Mouse (Mus musculus) intestine, postnatal 0 days (tissue): ENCODE results near the gene Fmnl1. TPM values are rescaled to one million over a fixed set of nuclear protein-coding genes. Genes with fewer than 3 reads are reported as not detected.

ENCODE experiments used
- ATAC-seq: fragments of 200-750 bp; cut with Nextera tagmentation; 2 replicates; pipeline ENCODE4 v1.8.0; 2017; ENCODE audit warnings: mild to moderate bottlenecking, moderate TSS enrichment, moderate library complexity
- H3K27ac ChIP-seq: fragments of 300-500 bp; sonication (generic); 2 replicates; pipeline ENCODE4 v1.5.1; 2014; ENCODE audit warnings: mild to moderate bottlenecking, low read depth, low read length, moderate library complexity
- H3K27me3 ChIP-seq: fragments of 300-500 bp; sonication (generic); replicated peaks from 2 replicates; pipeline ENCODE4 v1.6.1; 2014; ENCODE audit warnings: low read length, mixed read lengths; ENCODE audit not compliant: control insufficient read depth, insufficient read depth
- H3K36me3 ChIP-seq: fragments of 300-500 bp; sonication (generic); 2 replicates; pipeline ENCODE4 v1.6.1; 2014; ENCODE audit warnings: mild to moderate bottlenecking, moderate library complexity; ENCODE audit not compliant: control insufficient read depth, insufficient read depth
- H3K4me1 ChIP-seq: fragments of 300-500 bp; sonication (generic); replicated peaks from 2 replicates; pipeline ENCODE4 v1.6.1; 2014; ENCODE audit warnings: antibody characterized with exemption, low read length, mixed read lengths; ENCODE audit not compliant: control insufficient read depth, insufficient read depth
- H3K4me2 ChIP-seq: fragments of 300-500 bp; sonication (generic); replicated peaks from 2 replicates; pipeline ENCODE4 v1.6.1; 2014; ENCODE audit warnings: low read depth, mild to moderate bottlenecking, moderate library complexity
- H3K4me3 ChIP-seq: fragments of 300-500 bp; sonication (generic); 2 replicates; pipeline ENCODE4 v1.5.1; 2014; ENCODE audit warnings: low read depth, low read length
- H3K9ac ChIP-seq: fragments of 300-500 bp; sonication (generic); 2 replicates; pipeline ENCODE4 v1.6.1; 2014; ENCODE audit warnings: mild to moderate bottlenecking, low read depth, low read length
- H3K9me3 ChIP-seq: fragments of 300-500 bp; sonication (generic); 2 replicates; pipeline ENCODE4 v1.6.1; 2016; ENCODE audit warnings: mixed run types; ENCODE audit not compliant: control insufficient read depth
- CTCF ChIP-seq: sonication (generic); IDR thresholded peaks from 2 replicates; pipeline ENCODE4 v1.5.1; 2016; ENCODE audit warnings: low read depth, mild to moderate bottlenecking, control low read depth, antibody characterized with exemption, moderate library complexity
- WGBS: fragments of 180-500 bp; shearing (Covaris S2); extraction: QIAGEN DNeasy Blood & Tissue Kit; methylation state at CpG from one replicate; pipeline ENCODE4 v1.1.7; 2014; 5-methylcytosine and 5-hydroxymethylcytosine counted together
- polyA plus RNA-seq: library from polyadenylated mRNA; unstranded; fragments of >200 nt; fragmentation: Nextera tagmentation; extraction: Ambion mirVana; gene quantifications from 2 replicates; pipeline ENCODE4 v1.2.1, GENCODE M21; 2015

Gene Fmnl1
- polyA plus RNA-seq, 1 experiment from 2014 or later = 1.0 TPM

- H3K9ac ChIP-seq = no peak overlapping the region
- 49% methylated on average over 10 of the region's 10 CpGs for WGBS
- no peaks in the 10 kb centered on the region for H3K36me3 ChIP-seq
- H3K4me3 ChIP-seq = no peak overlapping the region
- H3K27me3 ChIP-seq = no peaks in the 10 kb centered on the region
- peak overlapping the region; percentile 9; the same call in 1 of the 2 replicates for H3K27ac ChIP-seq
- 0 out of 2 replicates have a peak, but pooled peaks have one; percentile 33 for TF ChIP-seq CTCF
- peak; percentile 22; the same call in 1 of the 2 replicates for ATAC-seq
- H3K4me2 ChIP-seq = no peak overlapping the region
- no peaks in the 10 kb centered on the region for H3K9me3 ChIP-seq
- H3K4me1 ChIP-seq = peaks cover 6% of the 10 kb centered on the region
These were observed 75.3 kb downstream of the Fmnl1 start for GRCm38 (mm10) chr11:103246081-103246730.

- no peak overlapping the region for H3K4me2 ChIP-seq
- H3K4me3 ChIP-seq = no peak overlapping the region
- ATAC-seq = no peak
- no peak overlapping the region for H3K9ac ChIP-seq
- H3K4me1 ChIP-seq = peaks cover 6% of the 10 kb centered on the region
- H3K9me3 ChIP-seq = no peaks in the 10 kb centered on the region
- H3K27me3 ChIP-seq = no peaks in the 10 kb centered on the region
- 42% methylated on average over 4 of the region's 4 CpGs for WGBS
- H3K27ac ChIP-seq = peak overlapping the region; percentile 9; the same call in 1 of the 2 replicates
- no peak for TF ChIP-seq CTCF
- H3K36me3 ChIP-seq = no peaks in the 10 kb centered on the region
These were observed 75.9 kb downstream of the Fmnl1 start for GRCm38 (mm10) chr11:103246731-103247290.

- Histone ChIP-seq H3K36me3 (no peaks in the 10 kb centered on the region), H3K27me3 (no peaks in the 10 kb centered on the region), H3K4me1 (peaks cover 6% of the 10 kb centered on the region), H3K9ac (no peak overlapping the region), H3K27ac (no peak overlapping the region), H3K4me3 (no peak overlapping the region), H3K4me2 (no peak overlapping the region), H3K9me3 (no peaks in the 10 kb centered on the region)
- no peak for ATAC-seq
- no peak for TF ChIP-seq CTCF
- 75% methylated on average over 11 of the region's 11 CpGs for WGBS
These were observed 76.7 kb downstream of the Fmnl1 start for GRCm38 (mm10) chr11:103247504-103248177.

Other genes starting within 250 kb of the Fmnl1 start
- 0.88 and 1.1 TPM in 2 replicates for gene Kif18b, start 246.0 kb upstream of the Fmnl1 start, polyA plus RNA-seq
- gene C1ql1, start 224.4 kb upstream of the Fmnl1 start, polyA plus RNA-seq = 0.85 and 1.1 TPM in 2 replicates
- gene Nmt1, start 142.9 kb upstream of the Fmnl1 start, polyA plus RNA-seq = 58.4 and 63.1 TPM in 2 replicates
- 40.4 and 45.9 TPM in 2 replicates for gene Dcakd, start 142.8 kb upstream of the Fmnl1 start, polyA plus RNA-seq
- gene Plcd3, start 69.4 kb upstream of the Fmnl1 start, polyA plus RNA-seq = 1.0 and 1.5 TPM in 2 replicates
- gene Acbd4, start 69.4 kb upstream of the Fmnl1 start, polyA plus RNA-seq = 74.7 and 75.9 TPM in 2 replicates
- 4.6 and 6.0 TPM in 2 replicates for gene Hexim1, start 54.9 kb upstream of the Fmnl1 start, polyA plus RNA-seq
- gene Hexim2, start 38.7 kb upstream of the Fmnl1 start, polyA plus RNA-seq = 3.5 and 5.3 TPM in 2 replicates
- gene 1700023F06Rik, start 37.5 kb downstream of the Fmnl1 start, polyA plus RNA-seq = 0.35 and 0.77 TPM in 2 replicates
- not detected in 2 replicates for gene Spata32, start 47.3 kb downstream of the Fmnl1 start, polyA plus RNA-seq
- 1.6 TPM in 2 replicates for gene Map3k14, start 96.4 kb downstream of the Fmnl1 start, polyA plus RNA-seq
- 16.9 and 18.7 TPM in 2 replicates for gene Arhgap27, start 192.6 kb downstream of the Fmnl1 start, polyA plus RNA-seq
- gene Plekhm1, start 241.6 kb downstream of the Fmnl1 start, polyA plus RNA-seq = 4.7 and 5.2 TPM in 2 replicates